Mouse (Mus musculus): ENCODE data around the gene Rbms1. TPM values are rescaled to one million over a fixed set of nuclear protein-coding genes. Genes with fewer than 3 reads are reported as not detected.

Rbms1 gene
- polyA plus RNA-seq, 1 experiment from 2014 or later: 139 TPM

DNA sequence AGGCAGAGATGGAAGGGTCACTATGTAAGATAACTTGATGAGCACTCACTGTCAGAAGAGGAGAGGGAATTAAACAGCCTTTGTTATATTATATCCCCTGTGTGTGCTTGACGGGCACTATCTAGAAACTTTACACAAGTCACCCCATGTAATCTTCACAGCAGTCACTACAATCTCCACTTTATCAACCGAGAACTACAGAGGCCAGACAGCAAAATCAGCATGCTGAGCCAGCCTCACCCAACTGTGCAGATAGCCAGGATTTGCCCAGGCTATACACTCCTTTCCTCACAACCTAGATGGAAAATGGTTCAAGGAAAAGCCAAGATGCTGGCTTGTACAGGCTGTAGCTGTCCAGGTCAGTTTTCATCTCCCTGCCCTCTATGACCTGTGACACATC is 146.7 kb downstream of the Rbms1 start:
- no peaks in the 10 kb centered on the region for H3K9me3 ChIP-seq
- 73% methylated on average over 2 of the region's 2 CpGs for WGBS
- no peak overlapping the region for H3K4me3 ChIP-seq
- no peak overlapping the region for H3K4me2 ChIP-seq
- peaks cover 53% of the 10 kb centered on the region for H3K4me1 ChIP-seq
- H3K27me3 ChIP-seq: no peaks in the 10 kb centered on the region
- no peaks in the 10 kb centered on the region for H3K36me3 ChIP-seq
- no peak overlapping the region for H3K9ac ChIP-seq
- ATAC-seq (ENCODE audit: borderline replicate concordance, extremely low read depth, low FRiP score, low TSS enrichment): no peak
- H3K27ac ChIP-seq: no peak overlapping the region

DNA sequence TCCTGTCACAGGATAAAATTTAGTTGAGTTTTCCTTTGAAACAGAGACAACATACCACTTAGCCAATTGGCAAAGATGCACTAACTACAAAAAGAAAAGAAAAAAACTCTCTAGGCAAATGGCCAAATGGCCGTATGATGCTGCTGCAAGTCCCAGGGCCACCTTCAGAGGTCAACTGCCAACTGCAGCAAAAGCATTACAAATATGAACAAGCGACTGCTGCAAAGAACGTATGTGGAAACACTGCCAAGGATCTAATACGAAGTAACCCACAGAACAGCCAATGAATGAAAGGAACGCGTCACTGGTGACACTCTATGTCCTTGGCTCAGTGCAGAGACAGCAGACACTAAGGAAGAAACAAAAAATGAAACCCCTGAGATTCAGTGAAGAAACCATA is 148.2 kb downstream of the Rbms1 start:
- H3K9ac ChIP-seq: no peak overlapping the region
- peak overlapping the region; percentile 45; the same call in 1 of the 2 replicates for H3K27ac ChIP-seq
- H3K27me3 ChIP-seq: no peaks in the 10 kb centered on the region
- H3K4me2 ChIP-seq: no peak overlapping the region
- WGBS: 42% methylated on average over 6 of the region's 6 CpGs
- H3K9me3 ChIP-seq: no peaks in the 10 kb centered on the region
- no peaks in the 10 kb centered on the region for H3K36me3 ChIP-seq
- no peak overlapping the region for H3K4me3 ChIP-seq
- H3K4me1 ChIP-seq: peaks cover 65% of the 10 kb centered on the region
- ATAC-seq (ENCODE audit: borderline replicate concordance, extremely low read depth, low FRiP score, low TSS enrichment): peak; percentile 65; the same call in 1 of the 2 replicates

DNA sequence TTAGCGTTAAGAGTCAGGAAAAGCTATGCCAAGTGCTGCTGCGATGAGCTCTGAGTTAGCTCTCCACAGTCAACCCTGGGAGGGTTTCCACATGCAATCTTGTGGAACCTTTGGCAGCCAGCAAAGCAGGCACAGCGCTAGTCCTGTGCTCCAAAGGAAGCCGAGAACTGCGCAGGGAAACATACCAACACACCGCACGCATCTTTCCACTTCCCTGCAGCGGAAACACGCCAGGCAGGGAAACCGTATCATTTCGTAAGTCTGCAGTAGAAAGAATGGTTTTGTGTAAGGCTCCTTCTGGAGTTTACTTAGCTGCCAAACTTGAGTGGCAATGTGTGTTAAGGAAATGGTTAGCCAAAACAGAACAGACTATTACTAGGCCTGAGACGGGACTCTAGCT is 150.0 kb downstream of the Rbms1 start:
- no peaks in the 10 kb centered on the region for H3K36me3 ChIP-seq
- H3K4me3 ChIP-seq: no peak overlapping the region
- H3K9ac ChIP-seq: no peak overlapping the region
- no peak for ATAC-seq (ENCODE audit: borderline replicate concordance, extremely low read depth, low FRiP score, low TSS enrichment)
- H3K27me3 ChIP-seq: no peaks in the 10 kb centered on the region
- H3K4me1 ChIP-seq: peaks cover 70% of the 10 kb centered on the region
- H3K27ac ChIP-seq: 0 out of 2 replicates have a peak overlapping the region, but pooled peaks have one; percentile 15
- H3K9me3 ChIP-seq: no peaks in the 10 kb centered on the region
- 77% methylated on average over 12 of the region's 12 CpGs for WGBS
- H3K4me2 ChIP-seq: no peak overlapping the region

DNA sequence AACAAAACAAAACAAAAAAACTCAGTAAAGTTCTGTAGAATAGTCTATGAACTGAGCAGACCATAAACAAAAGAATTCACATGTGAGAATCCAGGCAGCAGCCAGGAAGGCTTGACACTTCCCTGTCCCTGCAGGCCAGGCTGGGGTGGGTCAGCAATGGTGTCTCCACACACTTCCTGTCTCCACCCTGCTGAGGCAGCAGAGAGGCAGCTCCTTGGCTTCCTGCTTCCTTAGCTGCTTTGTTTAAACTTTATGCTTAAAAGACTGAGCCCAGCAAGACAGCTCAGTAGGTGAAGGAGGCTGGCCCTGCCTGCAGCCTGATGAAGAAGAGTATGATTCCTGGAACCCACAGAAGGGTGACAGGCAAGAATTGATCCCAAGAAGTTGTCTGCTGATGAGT is 152.4 kb downstream of the Rbms1 start:
- H3K4me1 ChIP-seq: peaks cover 77% of the 10 kb centered on the region
- peak; percentile 69; the same call in 1 of the 2 replicates for ATAC-seq (ENCODE audit: borderline replicate concordance, extremely low read depth, low FRiP score, low TSS enrichment)

DNA sequence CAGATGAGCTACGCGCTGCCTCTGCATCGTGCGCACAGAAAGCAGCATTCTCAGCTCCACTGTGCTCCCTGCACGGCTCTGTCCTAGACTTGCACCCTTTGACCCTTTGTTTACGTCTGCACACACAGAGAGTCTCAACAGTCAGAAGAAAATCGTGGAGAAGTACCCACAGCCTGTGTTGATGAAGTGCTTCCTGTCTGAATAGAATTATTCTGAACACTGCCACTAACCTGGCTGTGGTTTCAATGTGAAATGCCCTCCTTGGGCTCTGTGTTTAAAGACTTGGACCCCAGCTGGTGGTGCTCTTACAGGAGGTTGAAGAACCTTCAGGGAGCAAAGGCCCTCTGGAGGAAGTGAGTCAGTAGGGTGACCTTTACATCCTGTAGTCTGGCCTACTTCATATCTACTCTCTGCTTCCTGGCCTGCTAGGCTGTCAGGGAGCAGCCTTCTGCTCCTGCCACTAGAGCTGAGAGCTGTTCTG is 153.5 kb downstream of the Rbms1 start:
- no peaks in the 10 kb centered on the region for H3K9me3 ChIP-seq
- H3K27ac ChIP-seq: peak overlapping the region; percentile 35; the same call in 1 of the 2 replicates
- H3K36me3 ChIP-seq: no peaks in the 10 kb centered on the region
- no peak overlapping the region for H3K9ac ChIP-seq
- no peaks in the 10 kb centered on the region for H3K27me3 ChIP-seq
- H3K4me3 ChIP-seq: no peak overlapping the region
- 44% methylated on average over 7 of the region's 7 CpGs for WGBS
- peaks cover 75% of the 10 kb centered on the region for H3K4me1 ChIP-seq
- no peak overlapping the region for H3K4me2 ChIP-seq
- peak; percentile 57; the same call in 1 of the 2 replicates for ATAC-seq (ENCODE audit: borderline replicate concordance, extremely low read depth, low FRiP score, low TSS enrichment)

More for the DNA sequence above, 152.4 kb downstream of the Rbms1 start:
- no peak overlapping the region for H3K4me2 ChIP-seq
- H3K27ac ChIP-seq: peak overlapping the region; percentile 63
- no peak overlapping the region for H3K4me3 ChIP-seq
- no peaks in the 10 kb centered on the region for H3K27me3 ChIP-seq
- no peaks in the 10 kb centered on the region for H3K9me3 ChIP-seq
- no peaks in the 10 kb centered on the region for H3K36me3 ChIP-seq
- H3K9ac ChIP-seq: no peak overlapping the region

DNA sequence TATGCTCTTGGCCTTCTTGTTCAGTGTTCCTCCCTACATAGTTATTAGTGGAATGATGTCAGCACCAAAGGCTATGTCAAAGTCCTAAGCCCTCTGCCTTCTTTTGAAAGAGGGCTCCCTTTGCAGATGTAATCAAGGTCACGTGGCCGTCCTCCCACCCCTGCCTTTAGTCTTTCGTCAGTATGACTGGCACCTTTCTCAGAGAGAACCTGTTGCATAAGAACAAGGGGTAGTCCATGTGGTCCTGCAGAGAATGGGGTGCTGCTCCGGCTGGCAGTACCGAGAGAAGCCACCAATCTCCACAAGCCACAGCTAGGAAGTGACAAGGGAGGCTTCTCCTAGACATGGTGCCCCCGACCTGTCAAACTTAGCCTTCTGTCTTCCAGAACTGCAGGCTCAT is 154.2 kb downstream of the Rbms1 start:
- H3K36me3 ChIP-seq: no peaks in the 10 kb centered on the region
- H3K4me3 ChIP-seq: no peak overlapping the region
- 81% methylated on average over 6 of the region's 6 CpGs for WGBS
- no peaks in the 10 kb centered on the region for H3K9me3 ChIP-seq
- no peak overlapping the region for H3K4me2 ChIP-seq
- no peak for ATAC-seq (ENCODE audit: borderline replicate concordance, extremely low read depth, low FRiP score, low TSS enrichment)
- H3K9ac ChIP-seq: no peak overlapping the region
- peaks cover 74% of the 10 kb centered on the region for H3K4me1 ChIP-seq
- peak overlapping the region; percentile 35; the same call in 1 of the 2 replicates for H3K27ac ChIP-seq
- no peaks in the 10 kb centered on the region for H3K27me3 ChIP-seq

DNA sequence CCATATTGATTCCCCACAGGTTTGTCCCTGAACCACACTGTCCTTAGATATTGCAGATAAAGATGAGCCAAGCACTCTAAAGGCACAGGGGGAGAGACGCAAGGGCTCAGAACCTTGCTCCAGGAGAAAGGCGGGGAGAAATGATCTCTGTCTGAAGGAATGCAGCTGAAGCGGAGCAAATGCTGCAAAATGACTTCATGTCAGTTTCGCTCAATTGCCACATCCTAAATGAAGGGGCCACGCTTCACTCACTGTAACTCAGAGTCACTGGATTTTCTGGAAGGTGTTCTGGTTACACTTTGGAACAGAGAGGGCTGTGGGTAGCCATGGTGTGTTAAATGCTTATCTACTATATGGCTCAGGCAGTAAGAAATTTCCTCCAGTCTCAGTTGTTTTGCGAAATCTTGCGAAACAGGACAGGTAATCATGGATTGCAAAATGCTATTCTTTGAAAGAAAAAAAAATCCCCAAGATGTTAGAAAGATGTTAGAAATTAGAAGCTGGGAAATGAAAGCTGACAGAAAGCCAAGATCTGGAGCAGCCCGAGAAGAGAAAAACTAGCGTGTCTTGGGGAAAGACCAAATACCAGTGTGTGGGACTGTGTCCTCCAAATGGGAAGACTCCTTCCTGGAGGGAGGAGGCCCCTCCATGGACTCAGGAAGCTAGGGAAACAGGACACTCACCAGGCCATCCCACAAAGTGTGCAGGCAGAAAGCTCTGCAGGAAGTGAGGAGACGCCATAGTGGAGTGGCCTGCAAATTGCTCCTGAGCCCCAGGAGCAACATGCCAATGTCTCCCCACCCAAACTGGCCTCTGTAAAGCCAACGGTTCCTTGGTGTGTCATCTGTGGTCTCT is 155.4 kb downstream of the Rbms1 start:
- no peak for ATAC-seq (ENCODE audit: borderline replicate concordance, extremely low read depth, low FRiP score, low TSS enrichment)
- no peaks in the 10 kb centered on the region for H3K9me3 ChIP-seq
- H3K9ac ChIP-seq: no peak overlapping the region
- H3K4me3 ChIP-seq: no peak overlapping the region
- H3K36me3 ChIP-seq: no peaks in the 10 kb centered on the region
- 35% methylated on average over 11 of the region's 11 CpGs for WGBS
- H3K4me2 ChIP-seq: no peak overlapping the region
- H3K27ac ChIP-seq: peak overlapping the region; percentile 58
- peaks cover 74% of the 10 kb centered on the region for H3K4me1 ChIP-seq
- no peaks in the 10 kb centered on the region for H3K27me3 ChIP-seq

DNA sequence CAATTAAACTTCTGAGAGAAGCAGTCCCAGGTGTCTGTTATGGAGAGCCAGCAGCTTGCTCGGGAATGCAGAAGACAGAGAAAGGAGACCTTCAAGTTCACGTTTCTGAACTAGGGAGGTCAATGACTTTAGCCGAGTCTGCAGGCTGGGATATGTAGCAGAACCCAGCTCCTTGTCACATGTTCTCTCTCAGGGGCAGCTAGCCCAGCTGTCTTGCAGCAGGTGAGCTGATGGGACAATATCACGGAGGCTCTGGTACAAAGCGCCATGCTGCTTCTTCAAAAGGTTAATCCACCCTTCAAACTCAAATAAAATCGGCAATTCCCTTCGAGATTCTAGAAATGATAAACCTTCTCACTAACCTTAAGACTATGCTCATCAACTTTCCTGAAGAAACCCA is 158.2 kb downstream of the Rbms1 start:
- Histone ChIP-seq H3K27me3 (no peaks in the 10 kb centered on the region), H3K36me3 (no peaks in the 10 kb centered on the region), H3K27ac (no peak overlapping the region), H3K4me1 (peaks cover 77% of the 10 kb centered on the region), H3K4me3 (no peak overlapping the region), H3K4me2 (no peak overlapping the region), H3K9ac (no peak overlapping the region), H3K9me3 (no peaks in the 10 kb centered on the region)
- WGBS: 61% methylated on average over 7 of the region's 7 CpGs
- ATAC-seq (ENCODE audit: borderline replicate concordance, extremely low read depth, low FRiP score, low TSS enrichment): no peak

DNA sequence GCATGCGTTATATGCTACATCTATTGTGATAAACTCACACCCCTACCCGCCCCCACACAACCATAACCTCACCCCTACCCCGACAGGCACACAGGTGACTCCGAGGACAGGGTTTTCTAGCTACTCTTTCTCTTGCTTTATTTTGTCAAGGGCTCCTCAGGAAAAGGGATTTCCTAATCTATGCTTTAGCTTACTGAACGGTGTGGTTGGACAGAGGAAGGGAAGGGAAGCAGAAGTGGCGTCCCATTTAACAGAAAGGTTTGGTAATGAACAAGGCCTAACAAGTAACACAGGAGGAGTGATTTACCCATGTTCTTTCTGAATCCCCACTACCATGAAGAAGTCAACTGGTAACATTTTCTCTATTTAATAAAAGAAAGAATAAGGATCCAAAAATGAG is 159.6 kb downstream of the Rbms1 start:
- H3K36me3 ChIP-seq: no peaks in the 10 kb centered on the region
- no peaks in the 10 kb centered on the region for H3K27me3 ChIP-seq
- H3K4me1 ChIP-seq: peaks cover 74% of the 10 kb centered on the region
- ATAC-seq (ENCODE audit: borderline replicate concordance, extremely low read depth, low FRiP score, low TSS enrichment): no peak
- no peak overlapping the region for H3K27ac ChIP-seq
- WGBS: 83% methylated on average over 6 of the region's 6 CpGs
- H3K9ac ChIP-seq: no peak overlapping the region
- H3K4me2 ChIP-seq: no peak overlapping the region
- no peaks in the 10 kb centered on the region for H3K9me3 ChIP-seq
- H3K4me3 ChIP-seq: no peak overlapping the region

DNA sequence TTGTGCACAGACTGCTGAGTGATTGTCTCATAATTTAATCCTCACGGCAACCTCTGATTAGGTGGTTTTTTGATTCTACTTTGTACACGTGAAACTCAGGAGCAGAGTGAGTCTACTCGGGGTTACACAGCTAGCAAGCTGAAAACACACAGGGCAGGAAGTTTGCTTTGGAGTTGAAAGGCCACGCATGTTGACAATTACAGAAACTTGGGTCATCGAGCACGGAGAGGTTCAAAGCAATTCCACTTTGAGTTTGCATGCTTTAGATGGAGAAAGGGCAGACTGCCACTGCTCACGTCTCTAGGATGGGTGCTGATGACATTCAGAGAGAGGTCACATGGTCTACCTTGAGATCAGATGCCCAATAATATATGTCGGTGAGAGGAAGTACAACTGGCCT is 160.2 kb downstream of the Rbms1 start:
- Histone ChIP-seq H3K36me3 (no peaks in the 10 kb centered on the region), H3K27ac (no peak overlapping the region), H3K9me3 (no peaks in the 10 kb centered on the region), H3K4me1 (peaks cover 73% of the 10 kb centered on the region), H3K27me3 (no peaks in the 10 kb centered on the region), H3K4me3 (no peak overlapping the region), H3K9ac (no peak overlapping the region), H3K4me2 (no peak overlapping the region)
- no peak for ATAC-seq (ENCODE audit: borderline replicate concordance, extremely low read depth, low FRiP score, low TSS enrichment)
- 33% methylated on average over 8 of the region's 8 CpGs for WGBS

DNA sequence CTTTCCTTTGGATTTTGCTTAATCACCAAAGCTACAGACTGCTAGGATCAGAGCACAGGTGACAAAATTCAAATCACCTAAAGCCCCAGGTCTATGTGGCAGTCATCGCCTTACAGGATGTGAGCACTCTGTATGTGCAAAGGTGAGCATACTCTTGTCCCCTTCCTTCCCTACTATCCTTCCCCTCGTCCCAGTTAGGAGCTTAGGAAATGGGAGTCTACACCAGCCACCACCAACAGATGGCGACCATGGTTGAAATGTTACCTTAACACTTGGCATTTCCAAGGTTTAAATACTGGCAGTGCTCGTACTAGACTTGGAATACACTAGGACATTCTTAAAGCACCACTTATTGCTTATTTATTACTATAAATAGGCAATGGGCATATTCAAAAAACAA is 160.8 kb downstream of the Rbms1 start:
- Histone ChIP-seq H3K36me3 (no peaks in the 10 kb centered on the region), H3K27me3 (no peaks in the 10 kb centered on the region), H3K9ac (no peak overlapping the region), H3K27ac (no peak overlapping the region), H3K9me3 (no peaks in the 10 kb centered on the region), H3K4me2 (no peak overlapping the region), H3K4me3 (no peak overlapping the region), H3K4me1 (peaks cover 67% of the 10 kb centered on the region)
- 36% methylated on average over 4 of the region's 4 CpGs for WGBS
- no peak for ATAC-seq (ENCODE audit: borderline replicate concordance, extremely low read depth, low FRiP score, low TSS enrichment)

DNA sequence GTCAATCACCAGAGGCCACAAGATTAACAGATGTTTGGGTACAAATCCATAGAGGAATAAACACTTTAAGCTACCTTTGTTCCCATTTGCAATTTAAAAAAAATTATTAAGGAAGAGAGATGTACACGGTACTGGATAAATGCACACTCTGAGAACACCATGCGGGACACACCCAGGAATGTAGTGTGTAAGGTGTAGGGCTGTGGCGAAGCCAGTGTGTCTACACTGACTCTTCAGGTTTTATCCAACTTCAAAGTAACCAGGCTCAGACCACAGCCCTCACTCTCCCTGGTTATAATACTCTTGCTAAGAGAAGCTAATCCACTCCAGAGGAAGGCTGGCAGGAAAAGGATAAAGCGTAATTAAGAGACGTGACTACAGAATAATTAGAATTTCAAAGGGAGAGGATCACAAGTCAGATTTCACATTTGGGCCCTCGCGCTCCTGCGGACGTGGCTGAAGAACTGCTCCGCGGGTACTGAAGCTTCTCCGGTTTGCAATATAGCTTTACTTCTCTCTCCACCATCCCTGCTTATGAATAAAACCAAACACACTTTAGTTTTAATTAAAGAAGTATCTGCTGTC is 161.3 kb downstream of the Rbms1 start:
- 65% methylated on average over 12 of the region's 12 CpGs for WGBS
- Histone ChIP-seq H3K9ac (no peak overlapping the region), H3K9me3 (no peaks in the 10 kb centered on the region), H3K27me3 (no peaks in the 10 kb centered on the region), H3K4me2 (peak overlapping the region; percentile 45), H3K27ac (no peak overlapping the region), H3K36me3 (no peaks in the 10 kb centered on the region), H3K4me3 (no peak overlapping the region), H3K4me1 (peaks cover 69% of the 10 kb centered on the region)
- no peak for ATAC-seq (ENCODE audit: borderline replicate concordance, extremely low read depth, low FRiP score, low TSS enrichment)
